Mouse (Mus musculus) heart, embryonic 12.5 days (tissue): ENCODE data around the gene Ttc28. TPM values are rescaled to one million over a fixed set of nuclear protein-coding genes. Genes with fewer than 3 reads are reported as not detected.

Experiments used
- ATAC-seq: fragments of 200-750 bp; cut with Nextera tagmentation; 2 replicates; pipeline ENCODE4 v1.8.0; 2017; ENCODE audit warnings: moderate TSS enrichment, moderate library complexity; ENCODE audit not compliant: insufficient number of reproducible peaks, low FRiP score
- H3K27ac ChIP-seq: fragments of 300-500 bp; sonication (generic); 2 replicates; pipeline ENCODE4 v1.5.1; 2016; ENCODE audit warnings: mild to moderate bottlenecking, moderate library complexity; ENCODE audit not compliant: poor library complexity, severe bottlenecking
- H3K27me3 ChIP-seq: fragments of 300-500 bp; sonication (generic); replicated peaks from 2 replicates; pipeline ENCODE4 v1.6.1; 2016; ENCODE audit warnings: mild to moderate bottlenecking, moderate library complexity
- H3K36me3 ChIP-seq: fragments of 300-500 bp; sonication (generic); 2 replicates; pipeline ENCODE4 v1.6.1; 2016; ENCODE audit warnings: mild to moderate bottlenecking, moderate library complexity
- H3K4me1 ChIP-seq: fragments of 300-500 bp; sonication (generic); replicated peaks from 2 replicates; pipeline ENCODE4 v1.6.1; 2016; ENCODE audit warnings: mild to moderate bottlenecking
- H3K4me2 ChIP-seq: fragments of 300-500 bp; sonication (generic); 2 replicates; pipeline ENCODE4 v1.6.1; 2016; ENCODE audit warnings: mild to moderate bottlenecking, moderate library complexity
- H3K4me3 ChIP-seq: fragments of 300-500 bp; sonication (generic); 2 replicates; pipeline ENCODE4 v1.5.1; 2016; ENCODE audit warnings: mild to moderate bottlenecking
- H3K9ac ChIP-seq: fragments of 300-500 bp; sonication (generic); 2 replicates; pipeline ENCODE4 v1.6.1; 2016; ENCODE audit warnings: mild to moderate bottlenecking, moderate library complexity
- H3K9me3 ChIP-seq: fragments of 300-500 bp; sonication (generic); replicated peaks from 2 replicates; pipeline ENCODE4 v1.6.1; 2016; ENCODE audit warnings: mild to moderate bottlenecking, moderate library complexity
- WGBS: fragments of 180-500 bp; shearing (Covaris S2); methylation state at CpG from one replicate; pipeline ENCODE4 v1.1.7; 2016; 5-methylcytosine and 5-hydroxymethylcytosine counted together
- polyA plus RNA-seq: library from polyadenylated mRNA; unstranded; fragments of >200 nt; fragmentation: Nextera tagmentation; extraction: Ambion mirVana; gene quantifications from 2 replicates; pipeline ENCODE4 v1.2.1, GENCODE M21; 2016

Gene Ttc28
- polyA plus RNA-seq, 1 experiment from 2014 or later = 10.3 TPM

DNA sequence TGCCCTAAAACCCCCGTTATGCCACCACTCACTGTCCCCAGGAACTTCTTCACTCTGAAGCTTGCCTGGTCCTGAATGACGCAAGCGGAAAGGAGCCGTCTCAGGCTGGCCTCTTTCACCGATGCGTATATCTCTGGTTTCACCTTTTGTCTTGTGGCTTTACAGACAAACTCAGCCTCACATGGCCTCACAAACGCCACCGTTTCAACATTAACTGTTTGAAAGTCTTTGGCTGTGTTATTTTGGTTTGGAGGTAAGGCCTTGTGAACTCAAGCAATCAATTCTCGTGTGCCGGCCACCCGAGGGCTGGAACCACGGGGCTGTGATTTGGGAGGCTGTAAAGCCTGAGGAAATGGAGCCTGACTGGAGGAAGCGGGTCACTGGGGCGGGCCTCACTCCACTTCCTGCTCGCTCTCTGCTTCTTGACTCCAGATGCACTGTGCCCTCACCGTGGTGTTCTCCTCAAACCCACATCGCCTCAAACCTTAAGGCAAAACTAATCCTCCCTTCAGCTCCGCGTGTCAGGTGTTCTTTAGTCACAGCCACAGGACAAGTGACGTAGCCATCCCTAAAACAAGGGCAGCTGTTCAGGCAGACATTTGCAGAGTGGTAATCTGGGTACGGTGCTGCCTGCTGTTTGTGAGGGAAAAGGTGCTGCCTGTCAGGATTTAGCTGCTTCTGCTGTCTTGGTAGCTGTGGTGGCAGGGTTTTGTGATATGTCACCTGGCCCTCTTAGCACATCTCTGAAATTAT is 298.9 kb downstream of the Ttc28 start:
- Histone ChIP-seq H3K27ac (0 out of 2 replicates have a peak overlapping the region, but pooled peaks have one; percentile 14), H3K36me3 (peaks cover 6% of the 10 kb centered on the region), H3K4me1 (peaks cover 24% of the 10 kb centered on the region), H3K9me3 (no peaks in the 10 kb centered on the region), H3K27me3 (peaks cover 8% of the 10 kb centered on the region), H3K9ac (no peak overlapping the region), H3K4me3 (no peak overlapping the region), H3K4me2 (no peak overlapping the region)
- ATAC-seq = no peak
- WGBS = 61% methylated on average over 21 of the region's 21 CpGs

DNA sequence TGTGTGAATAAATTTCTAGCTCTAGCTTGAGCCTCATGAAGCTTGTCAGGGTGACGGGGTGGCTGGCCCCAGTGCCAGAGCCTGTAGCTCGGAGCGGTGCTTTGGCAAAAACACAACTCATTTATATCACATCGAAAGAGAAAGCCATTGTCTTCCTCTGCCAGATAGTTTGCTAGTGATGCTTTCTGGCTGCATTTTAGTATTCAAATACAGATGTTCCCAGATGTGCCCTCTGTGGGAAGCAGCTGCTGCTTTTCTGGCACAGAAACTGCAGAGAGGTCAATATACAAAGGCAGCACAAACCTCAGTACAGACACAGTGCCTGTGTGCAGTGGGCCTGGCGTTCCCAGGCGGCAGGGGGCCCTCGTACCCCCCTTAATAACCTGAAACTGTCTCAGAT is 300.0 kb downstream of the Ttc28 start:
- 82% methylated on average over 7 of the region's 7 CpGs for WGBS
- H3K9ac ChIP-seq = 0 out of 2 replicates have a peak overlapping the region, but pooled peaks have one; percentile 13
- ATAC-seq = no peak
- peaks cover 6% of the 10 kb centered on the region for H3K36me3 ChIP-seq
- H3K27ac ChIP-seq = no peak overlapping the region
- no peaks in the 10 kb centered on the region for H3K9me3 ChIP-seq
- H3K4me2 ChIP-seq = no peak overlapping the region
- H3K4me3 ChIP-seq = no peak overlapping the region
- peaks cover 24% of the 10 kb centered on the region for H3K4me1 ChIP-seq
- peaks cover 8% of the 10 kb centered on the region for H3K27me3 ChIP-seq

DNA sequence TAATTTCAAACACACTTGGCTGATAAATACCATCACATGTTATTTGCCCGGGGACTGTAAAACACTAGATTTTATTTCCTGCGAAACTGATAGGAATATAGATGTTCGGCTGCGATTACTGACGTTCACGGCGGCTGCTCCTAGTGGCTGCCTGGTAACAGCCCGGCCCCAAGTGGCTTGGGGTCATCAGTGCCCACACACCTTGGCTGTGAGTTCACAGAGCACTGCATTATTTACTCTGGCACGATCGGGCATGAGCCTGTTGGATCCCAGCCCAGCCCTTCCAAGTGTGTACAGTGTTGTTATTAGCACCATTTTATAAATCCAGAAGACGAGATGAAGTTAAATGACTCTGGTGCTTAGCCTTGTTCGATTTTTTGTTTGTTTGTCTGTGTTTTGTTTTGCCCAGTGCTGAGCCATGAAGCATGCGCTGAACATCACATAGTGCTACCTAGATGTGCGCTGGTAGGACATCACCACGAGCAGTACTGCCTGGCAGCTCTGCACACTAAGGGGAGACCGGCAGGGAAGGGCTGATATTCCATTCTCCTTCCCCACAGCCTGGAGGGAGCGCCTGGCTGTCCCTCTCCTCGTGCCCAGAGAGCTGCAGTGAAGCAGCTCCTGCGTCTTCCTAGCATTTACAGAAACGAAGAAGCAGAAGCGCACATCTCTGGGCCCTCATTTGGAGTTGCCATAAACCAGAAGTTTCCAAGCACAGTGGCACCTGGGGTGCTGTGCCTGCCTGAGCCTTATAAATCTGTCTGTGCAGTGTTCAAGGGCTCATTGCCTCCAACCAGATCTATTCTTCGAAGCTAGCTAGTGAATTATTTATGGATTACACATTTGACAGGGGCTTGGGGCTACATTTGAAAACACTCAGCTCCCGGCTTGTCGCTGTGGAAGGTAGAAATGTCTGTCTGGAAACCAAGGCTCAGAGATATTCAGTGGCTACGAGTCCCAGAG is 300.8 kb downstream of the Ttc28 start:
- Histone ChIP-seq H3K4me3 (no peak overlapping the region), H3K36me3 (peaks cover 6% of the 10 kb centered on the region), H3K4me1 (peaks cover 24% of the 10 kb centered on the region), H3K27ac (no peak overlapping the region), H3K4me2 (no peak overlapping the region), H3K9me3 (no peaks in the 10 kb centered on the region), H3K9ac (no peak overlapping the region), H3K27me3 (peaks cover 8% of the 10 kb centered on the region)
- WGBS = 68% methylated on average over 25 of the region's 25 CpGs
- no peak for ATAC-seq

DNA sequence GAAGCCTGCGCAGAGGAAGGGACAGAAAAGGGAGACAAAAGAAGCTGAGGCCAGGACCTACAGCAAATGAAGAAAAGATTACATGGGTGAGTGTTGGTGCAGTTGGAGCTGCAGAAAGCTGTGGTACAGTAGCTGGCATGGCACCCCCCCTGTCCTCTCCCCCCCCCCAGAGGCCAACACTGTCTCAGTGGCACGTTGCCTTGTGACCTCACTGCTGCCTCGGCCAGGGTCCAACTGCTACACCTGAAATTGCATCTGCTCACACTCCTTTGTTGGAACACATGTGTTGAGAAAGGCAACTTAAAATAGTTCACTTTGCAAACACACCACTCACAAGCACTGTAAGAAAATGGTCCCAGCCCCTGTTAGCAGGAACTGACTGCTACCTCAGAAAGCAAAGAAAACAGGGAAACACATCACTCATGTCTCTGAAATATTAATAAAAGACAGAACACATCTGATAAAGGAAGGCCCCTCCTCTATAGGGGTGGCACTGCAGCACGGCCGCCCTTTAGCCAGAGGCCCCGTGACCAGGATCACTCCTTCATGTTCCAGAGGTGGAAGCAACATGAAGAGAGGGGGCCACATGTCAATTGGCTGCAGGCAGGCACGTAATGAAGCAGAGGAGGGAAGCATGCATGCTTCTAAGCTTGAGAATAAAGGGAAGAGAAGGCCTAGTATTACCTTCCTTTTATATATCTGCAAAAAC is 301.8 kb downstream of the Ttc28 start:
- WGBS = 77% methylated on average over 7 of the region's 7 CpGs
- Histone ChIP-seq H3K4me2 (no peak overlapping the region), H3K27me3 (peaks cover 12% of the 10 kb centered on the region), H3K27ac (no peak overlapping the region), H3K9ac (no peak overlapping the region), H3K4me1 (peaks cover 24% of the 10 kb centered on the region), H3K36me3 (peaks cover 6% of the 10 kb centered on the region), H3K4me3 (no peak overlapping the region), H3K9me3 (no peaks in the 10 kb centered on the region)
- ATAC-seq = no peak

DNA sequence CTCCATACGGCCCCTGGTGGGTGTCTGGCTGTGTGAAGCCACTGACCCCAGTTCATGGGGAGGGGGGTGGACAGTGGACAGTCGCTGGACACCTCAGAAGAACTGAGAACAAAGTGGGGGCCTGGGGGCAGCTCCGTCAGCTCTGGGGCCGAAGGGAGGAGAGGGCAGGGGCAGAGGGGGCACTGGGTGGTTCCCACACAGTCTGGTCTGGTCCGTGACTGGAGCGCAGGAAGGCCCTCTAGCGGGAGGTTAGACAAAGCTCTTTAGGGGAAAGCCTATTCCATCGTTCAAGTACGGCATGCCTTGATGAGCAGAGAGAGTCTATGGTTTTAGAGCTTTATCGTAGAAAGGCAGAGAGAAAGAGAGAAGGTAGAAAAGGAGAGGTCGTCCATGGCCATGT is 307.0 kb downstream of the Ttc28 start:
- no peak overlapping the region for H3K4me2 ChIP-seq
- H3K4me1 ChIP-seq = peaks cover 10% of the 10 kb centered on the region
- H3K4me3 ChIP-seq = no peak overlapping the region
- WGBS = 40% methylated on average over 11 of the region's 11 CpGs
- H3K9ac ChIP-seq = no peak overlapping the region
- H3K27ac ChIP-seq = no peak overlapping the region
- H3K36me3 ChIP-seq = peaks cover 6% of the 10 kb centered on the region
- H3K27me3 ChIP-seq = peaks cover 29% of the 10 kb centered on the region
- no peak for ATAC-seq
- H3K9me3 ChIP-seq = no peaks in the 10 kb centered on the region

DNA sequence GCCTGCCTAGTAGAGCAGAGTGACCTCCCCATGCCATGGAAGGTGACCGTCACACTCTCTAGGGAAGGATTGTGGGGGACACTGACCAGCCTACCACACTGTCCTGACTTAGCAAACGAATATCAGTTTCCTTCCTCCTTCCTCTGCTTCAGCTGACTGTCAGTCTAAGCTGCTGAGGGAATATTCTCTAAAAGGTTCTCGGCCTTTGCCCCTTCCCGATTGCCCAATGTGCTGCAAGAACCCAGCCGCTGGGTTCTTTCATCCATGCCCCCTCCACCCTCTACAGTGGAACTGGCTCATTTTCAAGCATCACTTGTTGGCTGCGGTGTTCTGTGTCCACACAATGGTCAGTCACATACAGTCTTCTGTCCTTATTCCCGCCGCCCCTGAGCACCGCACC is 312.4 kb downstream of the Ttc28 start:
- H3K9ac ChIP-seq = no peak overlapping the region
- no peaks in the 10 kb centered on the region for H3K9me3 ChIP-seq
- H3K4me3 ChIP-seq = no peak overlapping the region
- 84% methylated on average over 9 of the region's 9 CpGs for WGBS
- no peak overlapping the region for H3K4me2 ChIP-seq
- no peak overlapping the region for H3K27ac ChIP-seq
- no peaks in the 10 kb centered on the region for H3K36me3 ChIP-seq
- peaks cover 37% of the 10 kb centered on the region for H3K27me3 ChIP-seq
- no peak for ATAC-seq
- peaks cover 27% of the 10 kb centered on the region for H3K4me1 ChIP-seq

DNA sequence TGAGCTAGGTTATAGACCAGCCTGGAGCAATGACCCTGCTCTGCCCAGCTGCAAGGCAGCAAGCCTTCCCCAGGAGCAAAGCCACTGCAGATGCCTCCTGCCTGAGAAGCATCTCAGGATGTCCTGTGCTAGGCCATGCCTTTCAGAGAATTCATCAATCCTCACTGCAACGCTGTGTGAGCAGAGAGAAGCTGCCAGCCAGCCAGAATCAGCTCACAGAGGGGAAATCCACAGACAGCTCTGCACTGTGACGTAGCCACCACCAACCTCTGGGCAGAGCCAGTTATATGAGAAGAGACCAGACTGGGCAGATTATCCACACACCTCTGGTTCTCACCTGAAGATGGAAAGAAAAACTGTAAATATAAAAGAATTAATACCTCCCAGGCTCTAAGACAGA is 315.2 kb downstream of the Ttc28 start:
- no peaks in the 10 kb centered on the region for H3K9me3 ChIP-seq
- no peak overlapping the region for H3K9ac ChIP-seq
- H3K36me3 ChIP-seq = no peaks in the 10 kb centered on the region
- ATAC-seq = no peak
- peaks cover 27% of the 10 kb centered on the region for H3K4me1 ChIP-seq
- WGBS = 72% methylated on average over 2 of the region's 2 CpGs
- no peak overlapping the region for H3K4me2 ChIP-seq
- peaks cover 26% of the 10 kb centered on the region for H3K27me3 ChIP-seq
- H3K4me3 ChIP-seq = no peak overlapping the region
- no peak overlapping the region for H3K27ac ChIP-seq

DNA sequence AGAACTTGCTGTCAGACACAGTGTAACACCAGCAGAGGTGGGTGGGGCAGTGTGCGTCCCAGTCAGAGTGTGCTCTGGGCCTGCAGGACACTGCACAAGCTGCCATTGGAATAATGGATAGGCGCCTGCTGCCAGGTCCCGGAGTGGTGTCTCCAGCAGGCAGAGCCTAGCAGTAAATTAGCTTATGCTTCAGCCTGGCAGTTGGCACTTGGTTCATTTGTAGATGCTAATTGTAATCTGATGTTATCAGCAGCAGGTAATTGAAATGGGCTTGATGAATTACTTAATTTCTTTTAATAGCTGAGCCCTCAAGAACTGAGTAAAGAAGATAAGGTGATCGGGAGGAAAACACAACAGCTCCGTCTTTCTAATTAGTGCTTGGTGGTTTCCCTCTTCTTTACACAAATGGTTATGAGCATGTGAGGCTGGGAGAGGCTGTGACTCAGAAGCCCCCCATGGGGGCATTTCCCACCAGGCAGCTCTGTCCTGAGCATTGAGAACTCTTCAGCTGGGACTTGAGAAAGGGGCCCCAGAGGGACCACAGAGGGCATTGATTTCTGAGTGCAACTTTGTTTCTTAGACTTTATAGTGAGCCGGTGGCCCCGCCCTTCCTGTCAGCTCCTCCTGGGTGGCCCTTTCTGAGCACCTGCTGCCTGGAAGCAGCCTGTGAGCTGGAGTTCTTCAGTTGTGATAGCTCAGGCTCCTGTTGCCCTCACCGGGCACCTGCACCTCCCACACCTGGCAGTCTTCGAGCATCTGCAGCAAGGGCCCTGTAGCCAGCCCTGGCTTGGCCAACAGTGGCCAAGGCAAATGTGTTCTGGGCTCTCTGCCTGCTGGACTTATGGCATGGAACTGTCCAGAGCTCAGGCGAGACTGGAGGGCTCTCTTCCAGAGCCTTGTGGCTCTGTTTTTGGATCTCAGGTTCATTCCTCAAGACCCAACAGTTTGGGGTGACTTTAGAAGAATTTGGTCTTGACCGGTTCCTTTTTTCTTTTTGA is 316.2 kb downstream of the Ttc28 start:
- WGBS = 59% methylated on average over 11 of the region's 11 CpGs
- H3K4me1 ChIP-seq = peaks cover 27% of the 10 kb centered on the region
- no peak overlapping the region for H3K4me3 ChIP-seq
- peaks cover 26% of the 10 kb centered on the region for H3K27me3 ChIP-seq
- no peak for ATAC-seq
- no peaks in the 10 kb centered on the region for H3K9me3 ChIP-seq
- H3K27ac ChIP-seq = no peak overlapping the region
- H3K9ac ChIP-seq = no peak overlapping the region
- H3K36me3 ChIP-seq = no peaks in the 10 kb centered on the region
- no peak overlapping the region for H3K4me2 ChIP-seq

DNA sequence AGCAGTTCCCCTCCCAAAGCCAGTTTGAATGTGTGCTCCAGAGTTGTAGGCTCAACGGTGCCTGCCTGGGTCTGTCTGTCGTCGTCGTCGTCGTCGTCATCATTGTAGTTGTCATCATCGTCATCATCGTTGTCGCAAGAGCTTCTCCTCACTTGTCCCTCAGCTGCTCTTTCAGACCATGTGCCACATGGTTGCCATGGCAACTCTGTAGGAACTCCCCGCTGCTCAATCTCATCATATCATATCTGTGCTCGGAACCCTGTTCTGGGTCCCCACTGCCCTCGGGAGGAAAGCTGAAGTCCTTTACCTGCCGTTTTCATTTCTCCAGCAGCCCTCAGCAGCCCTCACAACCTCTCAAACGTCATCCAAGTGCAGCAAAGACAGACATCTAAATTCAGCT is 318.1 kb downstream of the Ttc28 start:
- 62% methylated on average over 15 of the region's 15 CpGs for WGBS
- H3K4me1 ChIP-seq = peaks cover 28% of the 10 kb centered on the region
- no peak overlapping the region for H3K27ac ChIP-seq
- no peak for ATAC-seq
- no peaks in the 10 kb centered on the region for H3K9me3 ChIP-seq
- H3K27me3 ChIP-seq = peaks cover 20% of the 10 kb centered on the region
- no peak overlapping the region for H3K4me2 ChIP-seq
- H3K4me3 ChIP-seq = no peak overlapping the region
- H3K9ac ChIP-seq = no peak overlapping the region
- no peaks in the 10 kb centered on the region for H3K36me3 ChIP-seq

DNA sequence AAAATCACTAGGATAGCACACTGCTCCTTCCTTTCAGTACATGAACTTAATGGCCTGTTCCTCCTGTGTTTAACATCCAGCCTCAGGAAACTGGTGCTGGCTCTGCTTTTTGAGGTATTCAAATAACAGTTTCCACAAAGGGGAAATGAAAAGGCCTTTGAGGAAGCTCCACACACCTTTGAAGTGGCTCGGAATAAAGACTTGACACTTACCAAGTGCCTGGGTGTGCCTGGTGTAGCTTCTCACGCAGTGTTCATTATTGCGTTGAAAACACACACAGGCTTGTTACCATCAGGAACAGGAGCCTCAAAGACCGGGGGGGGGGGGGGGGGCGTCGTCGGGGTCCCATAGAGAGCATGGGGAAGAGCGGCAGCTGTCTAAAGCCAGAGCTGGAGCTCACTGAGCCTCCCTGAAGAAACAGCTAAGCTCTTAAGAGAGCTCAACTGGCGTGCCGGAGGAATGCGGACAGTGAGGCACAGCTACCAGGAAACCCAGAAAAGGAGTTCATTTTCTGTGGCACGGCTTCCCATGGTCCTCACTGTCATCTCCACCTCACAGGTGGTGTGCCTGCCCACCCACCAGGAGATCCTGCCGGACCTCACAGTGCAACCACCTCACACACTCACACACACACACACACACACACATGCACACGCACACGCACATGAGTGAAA is 320.7 kb downstream of the Ttc28 start:
- peaks cover 29% of the 10 kb centered on the region; the same call in 1 of the 2 replicates for H3K27me3 ChIP-seq
- H3K4me3 ChIP-seq = no peak overlapping the region
- ATAC-seq = no peak
- H3K36me3 ChIP-seq = no peaks in the 10 kb centered on the region
- H3K9ac ChIP-seq = no peak overlapping the region
- H3K4me1 ChIP-seq = peaks cover 22% of the 10 kb centered on the region
- no peaks in the 10 kb centered on the region for H3K9me3 ChIP-seq
- H3K27ac ChIP-seq = no peak overlapping the region
- WGBS = 57% methylated on average over 15 of the region's 15 CpGs
- H3K4me2 ChIP-seq = no peak overlapping the region
